Mouse (Mus musculus): ENCODE measurements around the gene Tgm2. TPM values are rescaled to one million over a fixed set of nuclear protein-coding genes. Genes with fewer than 3 reads are reported as not detected.

Gene Tgm2
- total RNA-seq (2021) = 10 to 100 TPM in 1 of 2 experiments, 1 to 10 TPM in 1; 7.9 to 12.7 TPM

DNA sequence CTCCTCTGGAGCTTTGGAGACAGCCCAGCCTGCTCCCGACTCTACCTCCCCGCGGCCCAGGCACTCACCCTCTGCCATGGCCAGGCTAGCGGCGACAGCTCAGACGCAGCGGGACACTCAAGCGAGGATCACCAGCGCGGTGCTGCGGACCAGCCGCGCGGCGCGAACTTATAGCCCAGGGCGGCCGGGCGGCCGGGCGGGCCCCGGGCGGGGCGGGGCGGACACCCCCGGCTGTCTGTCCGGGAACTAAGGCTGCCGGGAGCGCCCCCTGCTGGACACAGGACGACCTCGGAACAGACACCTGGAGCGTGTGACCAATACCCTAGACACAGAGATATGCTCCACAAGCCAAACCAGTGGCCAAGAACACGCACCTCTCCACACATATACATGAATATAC, at the start of gene Tgm2:
Tgm2 (minus strand) TSS at position 214 of the 400 bp plus-strand sequence.
- DNase-seq = peak; percentile 67 to 70

DNA sequence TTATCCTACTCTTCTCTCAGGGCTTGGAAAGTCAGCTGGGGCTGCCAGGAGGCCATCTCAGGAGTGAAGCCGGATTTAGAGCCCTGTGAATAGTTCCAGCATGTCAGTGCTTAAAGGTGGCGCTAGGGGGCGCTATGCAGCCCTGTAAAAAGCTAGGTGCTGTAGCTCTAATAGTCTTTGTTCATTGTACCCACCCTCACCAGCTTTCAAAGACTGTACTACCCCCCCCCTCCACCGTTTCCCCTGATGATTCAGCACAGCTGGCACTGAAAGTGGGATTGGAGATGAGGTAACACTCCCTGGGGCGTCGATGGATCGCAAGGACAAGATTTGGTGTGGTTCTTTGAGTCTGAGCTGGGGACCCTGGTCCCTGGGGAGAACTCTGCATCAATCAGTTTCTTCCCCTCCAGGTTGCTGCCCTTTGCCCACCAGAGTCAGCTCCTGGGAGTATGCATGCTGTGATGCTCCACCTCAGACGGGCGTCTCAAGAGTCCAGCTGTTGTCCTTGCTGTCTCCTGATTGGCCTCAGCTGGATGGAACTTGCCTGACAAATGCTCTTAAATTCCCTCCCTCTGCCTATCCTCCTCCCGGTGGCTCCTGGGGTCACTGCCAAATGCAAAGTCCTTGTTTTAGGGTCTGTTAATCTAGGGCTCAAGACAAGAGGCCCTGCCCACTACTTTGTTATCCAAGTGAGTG, 48.9 kb upstream of the Tgm2 start:
- no peak for DNase-seq

DNA sequence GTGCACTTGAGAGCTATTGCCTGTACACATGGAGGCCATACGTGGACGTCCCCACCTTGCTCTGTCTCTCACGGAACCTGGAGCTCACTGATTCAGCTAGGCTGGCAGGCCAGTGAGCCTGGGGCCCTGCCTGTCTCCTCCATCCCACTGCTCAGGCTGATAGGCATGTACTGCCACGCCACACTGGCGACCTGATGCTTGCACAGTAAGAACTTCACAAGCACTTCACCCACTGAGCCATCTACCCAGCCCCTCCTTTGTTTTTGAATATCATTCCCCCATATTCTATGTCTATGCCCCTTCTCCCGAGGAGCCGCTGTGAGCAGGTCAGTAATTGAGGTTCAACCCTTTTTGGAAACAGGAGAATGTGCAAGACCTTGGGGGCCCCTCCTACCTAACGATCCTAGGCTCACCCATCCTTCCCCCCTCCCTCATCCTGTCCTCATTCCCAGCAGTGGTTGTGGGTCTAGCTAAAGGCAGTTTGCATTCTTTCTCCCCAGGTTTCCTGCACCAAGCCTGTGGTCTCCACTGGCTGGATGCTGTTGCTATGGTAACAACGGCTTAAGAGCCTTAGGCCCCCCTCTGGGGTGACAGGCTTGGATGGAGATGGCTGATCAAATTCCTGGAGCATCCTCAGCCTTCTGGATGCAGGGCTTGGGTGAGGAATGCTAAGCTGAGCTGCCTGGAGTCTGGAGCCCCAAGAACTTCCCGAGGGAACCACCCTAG, 47.5 kb upstream of the Tgm2 start:
- DNase-seq = no peak

DNA sequence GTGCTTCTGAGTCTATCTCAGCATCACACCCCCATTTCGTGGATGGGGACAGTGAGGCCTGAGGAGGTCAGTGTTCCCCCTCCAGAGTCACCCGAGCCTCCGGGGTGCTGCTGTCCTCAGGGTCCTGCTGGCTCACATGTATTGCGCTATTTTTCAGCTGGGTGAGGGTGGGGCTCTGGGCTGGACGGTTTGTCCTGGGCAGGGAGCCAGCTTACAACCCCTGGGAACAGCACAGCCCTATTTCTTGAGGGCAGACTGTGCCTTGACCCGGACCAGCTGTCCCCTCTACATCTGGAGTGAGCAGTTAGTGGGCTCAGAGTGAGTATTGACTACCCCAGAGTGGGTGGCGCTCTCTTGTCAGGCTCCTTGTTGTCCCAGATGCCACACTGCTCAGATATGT, 44.9 kb upstream of the Tgm2 start:
- DNase-seq = peak in 1 of 2 experiments; percentile 48

DNA sequence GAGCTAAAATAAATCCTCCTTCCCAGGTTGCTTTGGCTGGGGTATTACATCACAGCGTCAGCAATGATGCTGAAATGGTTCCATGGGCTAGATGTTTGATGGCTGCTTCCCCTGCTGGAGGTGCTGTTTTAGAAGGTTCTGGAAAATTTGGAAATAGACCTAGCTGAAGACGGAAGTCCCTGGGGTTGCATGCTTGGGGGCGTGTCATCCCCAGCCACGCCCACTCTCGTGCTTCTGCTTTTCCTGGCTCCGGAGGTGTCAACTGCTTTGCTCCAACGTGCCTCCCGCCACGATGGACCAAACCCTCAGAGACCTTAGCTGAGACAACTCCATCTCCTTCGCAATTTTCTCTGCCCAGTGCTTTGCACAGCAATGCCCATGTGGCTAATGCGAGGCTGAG, 43.2 kb upstream of the Tgm2 start:
- no peak for DNase-seq

DNA sequence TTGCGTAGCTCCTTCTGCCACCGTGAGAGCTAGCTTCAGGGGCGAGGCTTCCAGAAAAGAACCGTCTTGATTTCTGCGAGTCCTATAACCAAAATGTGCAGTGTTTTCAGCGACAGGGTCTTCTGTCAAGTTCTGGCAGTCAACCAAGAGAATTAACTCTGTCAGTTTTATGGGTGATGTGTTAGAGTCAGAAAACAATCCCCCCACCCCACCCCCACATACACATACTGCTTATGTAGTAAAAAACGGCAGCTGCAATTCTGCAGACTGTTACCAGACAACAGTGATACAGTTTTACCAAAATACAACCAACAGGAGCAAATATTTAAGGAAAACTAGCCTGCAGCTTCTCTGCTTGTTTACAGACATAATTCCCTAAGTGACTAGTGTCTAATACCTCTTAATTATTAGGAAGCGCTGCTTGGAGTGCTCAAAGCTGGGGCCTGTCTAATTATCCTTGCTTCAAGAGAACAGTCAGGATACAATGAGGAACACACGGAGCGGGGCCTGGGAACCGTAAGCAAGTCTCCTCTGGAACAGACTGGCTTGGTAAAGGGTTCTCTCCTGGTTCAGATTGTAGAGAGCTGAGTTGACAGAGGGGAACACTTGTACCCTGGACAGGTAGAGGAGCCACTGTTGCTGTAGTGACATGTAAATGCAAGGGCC, 40.1 kb upstream of the Tgm2 start:
- no peak for DNase-seq

DNA sequence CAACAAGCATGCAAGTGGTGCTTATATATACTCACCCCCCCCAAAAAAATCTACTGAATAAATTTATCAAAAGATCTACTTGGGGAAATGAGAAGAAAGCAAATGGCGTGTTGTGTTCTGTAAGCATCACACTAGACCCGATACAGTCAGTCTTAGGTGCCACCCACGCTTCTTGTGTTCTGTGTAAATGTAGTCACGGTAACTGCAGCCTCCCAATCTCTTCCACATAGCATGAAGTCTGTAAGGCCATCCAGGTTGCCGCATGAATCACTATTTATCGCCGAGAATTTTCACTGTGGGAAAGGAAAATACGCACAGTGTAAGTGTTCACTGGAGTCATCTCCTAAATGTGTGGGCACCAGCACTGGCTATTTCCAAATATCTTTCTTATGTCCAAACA, 37.0 kb upstream of the Tgm2 start:
- no peak for DNase-seq

DNA sequence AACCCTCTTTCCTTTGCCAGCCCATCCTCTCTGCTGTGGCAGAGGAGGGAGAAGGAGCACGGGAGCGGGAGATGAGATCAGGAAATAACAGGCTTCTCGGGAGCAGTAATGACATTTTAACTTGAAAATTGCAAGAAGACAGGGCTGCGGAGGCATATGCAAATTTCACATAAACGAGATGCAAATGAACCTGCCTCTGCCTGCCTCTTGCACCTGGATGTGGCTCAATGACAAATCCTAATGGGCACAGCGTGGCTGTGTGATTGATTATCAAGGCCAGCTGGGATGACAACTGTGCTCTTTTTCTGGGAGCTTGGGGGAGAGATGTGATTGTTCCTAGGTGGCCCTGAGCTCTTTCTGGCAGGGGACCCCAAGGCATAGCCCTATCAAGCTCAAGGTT, 35.7 kb upstream of the Tgm2 start:
- no peak for DNase-seq

DNA sequence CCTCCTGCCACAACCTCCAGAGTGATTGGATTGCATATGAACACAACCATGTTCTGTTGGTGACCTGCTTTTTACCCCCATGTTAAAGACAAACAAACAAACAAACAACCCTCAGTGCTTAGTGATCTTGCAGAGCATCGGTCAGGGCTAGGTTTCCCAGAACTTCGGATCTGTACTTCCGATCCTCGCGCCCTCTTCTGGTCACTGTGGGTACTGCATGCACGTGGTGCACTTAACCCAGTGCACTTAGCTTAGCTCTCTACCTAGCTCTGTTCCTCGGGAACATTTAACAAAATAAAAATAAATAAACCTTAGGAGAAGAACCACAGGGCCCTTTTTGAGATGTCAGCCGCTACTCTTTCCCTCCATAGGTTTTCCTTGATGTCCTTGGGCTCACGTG, 34.6 kb upstream of the Tgm2 start:
- no peak for DNase-seq

DNA sequence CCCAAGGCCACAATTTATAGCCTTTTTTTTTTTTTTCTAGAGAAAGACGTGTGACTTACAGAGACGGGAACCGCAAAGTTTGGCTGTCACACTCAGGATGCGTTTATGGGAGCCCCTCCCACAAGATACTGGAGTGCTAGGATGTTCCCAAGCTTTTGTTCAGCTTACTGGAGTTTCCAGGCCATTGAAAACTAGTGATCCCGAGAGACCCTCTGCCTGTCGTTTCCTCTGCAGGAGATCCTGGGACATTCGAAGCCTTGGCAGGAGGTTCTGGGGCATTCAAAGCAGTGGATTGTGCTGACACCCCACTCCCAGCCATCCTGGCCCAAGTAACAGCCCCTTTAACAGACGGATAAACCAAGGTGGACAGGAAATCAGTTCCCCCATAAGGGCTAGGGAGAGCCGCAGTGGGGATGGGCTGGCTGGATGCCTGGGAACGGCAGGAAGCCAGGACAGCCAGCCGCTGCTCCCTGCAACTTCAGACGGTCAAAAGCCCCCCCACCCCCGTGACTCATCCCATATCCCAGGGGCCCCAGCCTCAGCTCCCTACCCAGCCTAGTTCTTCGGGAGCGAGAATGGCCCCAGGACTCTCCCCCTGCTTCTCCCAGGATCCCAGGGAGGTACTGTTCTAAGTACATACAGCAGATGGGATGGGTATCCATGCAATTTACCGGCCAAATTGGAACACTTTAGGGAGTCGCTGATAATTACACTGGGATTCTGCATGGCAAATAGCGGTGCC, 33.3 kb upstream of the Tgm2 start:
- DNase-seq = no peak

DNA sequence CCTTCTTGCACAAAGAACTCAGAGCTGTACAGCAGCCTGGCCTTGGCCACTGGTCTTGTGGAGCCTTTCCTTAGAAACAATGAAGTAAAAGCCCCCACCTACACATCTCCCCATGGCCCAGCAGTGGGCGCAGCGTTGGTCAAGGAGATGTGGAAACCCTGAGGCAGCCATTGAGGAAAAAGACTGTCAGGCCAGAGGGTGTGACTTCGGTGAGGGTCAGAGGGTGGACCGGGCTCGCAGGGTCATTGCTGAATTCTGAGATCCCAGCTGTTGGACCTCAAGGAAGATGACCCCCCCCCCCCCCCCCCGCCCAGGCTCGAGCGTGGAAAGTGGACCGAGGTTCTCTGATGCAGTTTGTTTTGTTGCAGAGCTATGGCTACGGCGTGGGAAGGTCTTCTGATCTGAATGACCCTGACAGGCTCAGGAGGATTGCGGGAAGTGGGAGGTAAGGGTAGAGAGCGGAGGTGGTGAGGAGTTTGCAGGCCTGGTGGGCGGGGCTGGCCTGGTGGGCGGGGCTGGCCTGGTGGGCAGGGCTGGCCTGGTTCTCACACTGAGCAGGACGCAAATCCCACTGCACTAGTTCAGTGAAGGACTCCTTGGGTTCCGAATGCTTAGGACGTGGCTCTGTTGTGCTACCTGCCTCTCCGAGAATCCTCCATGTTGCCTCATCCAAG, 32.6 kb upstream of the Tgm2 start:
- DNase-seq = no peak

DNA sequence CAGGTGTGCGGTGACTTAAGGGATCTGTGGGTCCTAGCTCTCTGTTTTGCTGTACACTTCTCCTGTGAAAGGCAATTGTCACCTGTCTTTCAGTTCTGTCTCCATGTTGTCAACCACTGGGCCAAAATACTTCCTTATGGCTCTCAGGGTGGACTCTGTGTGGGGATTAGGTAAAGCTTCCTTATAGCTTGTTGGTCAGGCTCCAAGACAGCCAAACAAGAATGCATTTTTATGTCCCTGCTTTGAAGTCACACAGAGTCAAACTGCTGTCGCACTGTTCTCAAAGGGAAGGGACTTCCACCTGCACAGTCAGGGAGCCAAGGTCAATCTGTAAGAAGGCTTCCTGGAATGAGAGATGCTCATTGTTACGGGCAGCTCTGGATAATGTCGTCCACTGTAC, 31.9 kb upstream of the Tgm2 start:
- DNase-seq = no peak

DNA sequence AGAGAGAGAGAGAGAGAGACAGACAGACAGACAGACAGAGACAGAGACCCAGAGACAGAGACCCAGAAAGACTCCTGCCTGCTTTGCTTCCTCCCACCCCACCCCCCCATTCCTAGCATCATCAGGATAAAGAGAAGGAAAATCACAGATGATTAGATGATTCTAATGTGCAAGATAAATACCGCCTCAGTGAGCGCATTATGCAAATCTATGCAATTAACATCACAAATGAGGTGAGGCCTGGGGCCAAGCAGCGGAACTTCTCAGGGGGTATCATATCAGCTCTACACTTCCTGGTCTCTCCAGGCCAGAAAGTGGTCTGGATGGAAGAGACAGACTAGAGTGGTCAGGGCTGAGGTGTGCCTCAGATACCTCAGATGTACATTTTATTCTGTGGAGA, 31.3 kb upstream of the Tgm2 start:
- DNase-seq = no peak

DNA sequence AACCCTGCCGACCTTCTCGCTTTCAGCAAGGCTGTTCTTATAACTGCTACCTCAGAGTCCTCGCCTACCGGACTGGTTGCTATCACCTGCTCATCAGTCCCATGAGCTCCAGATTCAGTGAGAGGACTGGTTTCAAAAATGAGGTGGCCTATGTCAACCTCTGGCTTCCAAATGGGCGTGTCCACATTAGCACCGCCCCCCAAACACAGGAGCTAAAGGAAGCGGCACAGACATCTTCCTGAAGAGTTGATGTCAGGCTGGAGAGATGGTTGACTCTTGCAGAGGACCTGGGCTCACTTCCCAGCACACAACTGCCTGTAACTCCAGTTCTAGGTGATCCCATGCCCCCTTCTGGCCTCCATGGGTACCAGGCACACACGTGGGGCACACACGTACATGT, 30.5 kb upstream of the Tgm2 start:
- no peak for DNase-seq

DNA sequence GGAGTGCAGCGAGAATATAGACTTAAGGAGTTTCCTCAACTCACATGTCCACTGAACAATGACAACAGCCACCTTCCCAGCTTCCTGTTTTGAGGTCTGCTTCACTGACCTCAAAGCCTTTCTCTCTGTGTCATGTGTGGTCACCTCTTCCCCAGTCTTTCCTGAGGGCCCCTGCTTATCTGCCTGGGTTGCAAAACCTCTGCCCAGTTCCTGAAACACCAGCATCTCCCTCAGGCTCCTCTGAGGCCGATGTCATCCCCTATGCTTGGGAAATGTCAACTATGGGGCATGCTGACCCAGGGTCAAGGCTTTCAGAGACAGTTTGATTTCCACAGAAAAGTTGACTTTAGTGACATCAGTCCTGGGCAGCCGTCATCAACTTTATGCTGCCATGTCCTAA, 29.2 kb upstream of the Tgm2 start:
- DNase-seq = no peak

DNA sequence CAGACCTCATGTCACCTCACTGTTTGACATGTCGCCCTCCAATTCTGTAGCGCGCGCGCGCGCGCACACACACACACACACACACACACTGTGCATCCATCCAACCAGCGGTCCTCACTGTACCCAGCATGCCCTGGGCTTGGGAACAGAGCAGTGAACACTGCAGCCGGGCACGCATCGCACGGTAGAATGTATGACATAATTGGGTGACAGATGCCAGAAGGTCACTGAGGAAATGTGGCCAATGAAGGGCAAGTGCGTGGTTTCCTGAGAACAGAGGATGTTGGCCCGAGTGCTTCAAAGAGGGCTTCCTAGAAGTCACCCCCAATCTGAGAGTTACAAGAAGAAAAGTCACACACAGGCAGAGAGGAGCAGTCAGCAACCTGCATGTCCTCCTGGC, 28.7 kb upstream of the Tgm2 start:
- DNase-seq = no peak

DNA sequence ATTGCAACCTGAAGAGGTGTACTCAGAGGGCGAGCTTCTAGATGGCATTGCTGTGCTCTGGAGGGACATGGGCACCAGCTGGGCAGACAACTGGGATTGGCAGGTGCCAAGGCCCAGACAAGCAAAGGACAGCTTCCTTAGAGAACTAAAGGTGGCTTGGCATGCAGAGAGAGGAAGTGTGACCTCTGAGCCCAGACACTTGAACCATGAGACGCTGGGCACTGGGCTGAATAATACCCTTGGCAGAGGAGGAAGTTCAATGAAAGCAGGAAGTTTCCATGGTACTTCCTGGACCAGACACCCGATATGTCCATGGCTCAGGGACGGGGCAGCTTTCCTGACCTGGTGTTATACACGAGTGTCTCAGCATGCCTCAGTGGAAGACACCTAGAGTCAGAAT, 28.2 kb upstream of the Tgm2 start:
- no peak for DNase-seq

DNA sequence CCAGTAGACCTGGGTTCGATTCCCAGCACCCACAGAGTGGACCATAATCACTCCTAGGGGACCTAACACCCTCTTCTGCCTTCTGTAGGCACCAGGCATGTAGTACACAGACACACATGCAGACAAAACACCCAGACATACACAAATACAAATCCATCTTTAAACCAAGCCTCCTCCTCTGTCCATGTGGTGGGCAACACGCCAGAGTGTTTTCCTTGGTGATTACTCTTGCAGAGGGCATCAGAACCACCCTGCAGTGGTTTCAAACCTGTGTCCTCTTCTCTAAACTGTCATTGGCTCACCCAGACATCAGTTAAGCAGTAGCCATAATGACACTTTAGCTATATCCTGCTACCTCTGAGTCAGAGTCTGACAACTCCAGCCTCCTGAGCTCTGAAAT, 24.2 kb upstream of the Tgm2 start:
- DNase-seq = no peak

DNA sequence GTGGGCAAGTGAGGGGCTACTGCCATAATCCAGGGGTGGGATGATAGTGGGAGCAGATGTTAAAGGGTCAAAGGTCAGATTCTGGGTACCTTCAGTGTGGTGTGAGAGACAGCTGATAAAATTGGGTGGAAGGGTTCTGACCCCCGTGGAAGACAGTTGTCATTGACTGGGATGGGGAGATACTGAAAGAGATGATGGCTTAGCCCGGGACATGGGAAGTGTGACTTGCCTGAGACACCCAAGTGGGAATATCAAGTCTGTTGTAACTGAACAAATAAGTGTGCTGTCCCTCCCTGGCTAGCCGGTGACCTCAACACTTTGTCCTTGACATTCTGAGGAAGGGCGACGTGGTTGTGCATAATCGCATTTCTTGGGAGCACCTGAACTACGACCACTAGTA, 23.5 kb upstream of the Tgm2 start:
- no peak for DNase-seq

DNA sequence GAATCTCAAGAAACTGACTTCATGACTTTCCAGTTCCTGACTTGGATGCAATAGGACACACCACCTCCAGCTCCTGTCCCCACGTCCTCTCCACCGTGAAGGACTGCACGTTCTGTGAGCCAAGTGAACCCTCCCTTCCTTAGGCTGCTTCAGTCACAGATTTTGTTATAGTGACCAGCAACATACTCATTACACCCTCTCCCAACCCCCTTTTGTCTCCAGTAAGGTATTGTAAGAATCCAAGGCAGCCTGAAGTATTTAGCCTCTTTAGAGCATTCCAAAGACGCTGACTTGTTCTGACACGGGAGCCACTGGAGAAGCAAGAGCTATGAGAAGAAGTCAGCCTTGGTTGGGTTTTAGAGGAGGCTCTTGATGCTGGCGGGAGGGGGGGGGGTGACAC, 23.1 kb upstream of the Tgm2 start:
- no peak for DNase-seq

DNA sequence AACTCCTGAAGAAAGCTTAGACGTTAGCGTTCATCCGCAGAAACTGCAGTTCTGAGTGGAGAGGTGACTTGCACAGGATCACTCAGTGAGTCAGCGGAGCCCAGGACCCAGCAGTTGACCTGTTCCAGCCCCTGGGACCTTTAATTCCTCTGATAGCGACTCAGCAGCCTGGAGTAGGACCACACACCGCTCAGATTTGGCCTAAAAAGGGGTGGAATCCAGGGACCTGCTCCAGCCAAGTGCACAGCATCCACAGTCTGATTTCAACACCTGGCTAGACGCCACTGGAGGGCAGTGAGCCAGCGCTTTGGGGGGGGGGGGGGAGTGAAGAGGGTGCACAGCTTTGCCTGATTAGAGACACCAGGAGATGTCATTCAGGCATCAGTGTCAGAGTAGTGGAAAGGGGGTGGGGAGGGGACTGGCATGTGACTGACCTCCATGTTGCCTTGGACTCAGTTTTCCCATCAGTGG, 22.5 kb upstream of the Tgm2 start:
- no peak for DNase-seq

DNA sequence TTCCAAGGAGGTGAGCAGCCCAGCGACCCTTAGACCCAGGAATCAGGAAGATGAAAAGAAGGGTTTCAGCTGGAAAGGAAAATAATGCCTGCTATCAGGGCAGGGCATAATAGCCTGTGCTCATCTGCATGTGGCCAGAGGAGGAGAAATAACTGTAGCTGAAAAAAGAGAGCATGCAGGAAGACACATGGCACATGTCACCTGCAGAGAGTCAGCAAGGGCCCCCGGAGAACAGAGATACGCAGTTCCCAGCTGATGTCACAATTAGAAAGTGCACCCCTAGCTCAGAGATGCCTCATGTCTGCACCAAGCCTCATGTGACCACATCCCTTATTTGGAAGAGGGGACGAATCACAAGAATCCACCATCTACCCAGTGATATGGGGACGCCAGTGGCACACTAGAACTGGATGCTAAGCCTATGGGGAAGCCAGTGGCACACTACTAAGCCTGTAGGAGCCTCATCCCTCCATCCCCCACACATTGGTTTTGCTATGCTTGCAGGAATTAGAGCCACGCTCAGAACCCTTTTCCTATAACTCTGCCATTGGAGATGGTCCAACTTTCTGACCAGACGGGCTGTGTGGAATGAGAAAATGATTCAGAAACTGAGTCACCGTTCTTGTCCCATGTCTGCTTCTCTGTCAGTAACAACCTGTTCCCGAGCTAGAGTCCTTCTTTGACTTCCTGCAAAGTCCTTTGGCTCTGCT, 21.4 kb upstream of the Tgm2 start:
- no peak for DNase-seq
